Mouse (Mus musculus): Measurements from ENCODE around the gene Tmem44. TPM values are rescaled to one million over a fixed set of nuclear protein-coding genes. Genes with fewer than 3 reads are reported as not detected.

Gene Tmem44
- polyA plus RNA-seq, 1 experiment from 2014 or later: 23.5 TPM

DNA sequence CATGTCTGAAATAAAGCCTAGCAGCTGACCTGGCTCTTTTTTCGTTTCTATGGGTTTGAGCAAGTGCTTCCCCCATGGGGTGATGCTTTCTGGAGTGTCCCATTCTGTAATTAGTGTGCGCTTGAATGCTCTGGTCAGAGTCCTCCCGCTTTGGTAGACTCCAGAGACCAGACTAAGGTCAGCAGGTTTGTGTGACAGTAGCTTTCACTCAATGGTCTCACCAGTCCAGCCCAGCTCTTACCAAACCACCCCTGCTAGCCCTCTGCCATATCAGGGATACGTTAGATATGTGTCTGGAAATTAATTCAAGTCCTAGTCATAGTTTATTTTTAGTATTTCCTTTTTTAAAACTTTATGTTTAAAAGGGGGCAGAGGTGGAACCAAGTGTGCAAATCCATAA, 10.0 kb upstream of the Tmem44 start:
- 87% methylated on average over 4 of the region's 4 CpGs for WGBS

DNA sequence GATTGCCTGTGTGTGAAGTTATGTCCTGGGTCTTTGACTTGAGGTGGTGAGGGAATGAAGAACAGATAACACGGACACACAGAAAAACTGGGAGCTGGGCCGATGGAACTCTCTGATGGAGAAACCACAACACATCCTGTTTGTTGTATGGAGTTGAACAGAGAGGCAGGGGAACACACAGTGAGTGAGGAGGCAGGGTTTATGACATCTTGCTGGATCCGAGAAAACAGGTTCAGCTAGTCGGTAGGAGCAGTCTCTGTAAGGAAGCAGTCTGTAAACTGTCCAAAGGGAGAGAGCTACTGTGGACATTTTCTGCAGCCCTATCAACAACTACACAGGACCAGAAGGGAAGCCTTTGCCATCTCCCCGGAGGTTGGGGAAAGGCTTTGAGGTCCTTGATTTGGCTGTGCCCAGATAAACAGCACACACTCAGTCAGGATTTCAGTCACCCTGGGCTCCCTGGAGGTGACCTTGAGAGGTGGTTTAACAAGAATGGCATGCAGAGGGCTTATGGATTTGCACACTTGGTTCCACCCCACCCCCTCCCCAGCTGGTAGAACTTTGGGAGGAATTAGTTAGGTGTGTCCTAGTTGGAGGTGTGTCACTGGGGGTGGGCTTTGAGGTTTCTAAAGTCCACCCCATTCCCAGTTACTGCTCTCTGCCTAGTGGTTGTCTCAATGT, 8.8 kb upstream of the Tmem44 start:
- Histone ChIP-seq H3K9me3 (ENCODE audit: control insufficient read depth, low read length) (peaks cover 5% of the 10 kb centered on the region), H3K27ac (ENCODE audit: low read length) (no peak overlapping the region), H3K9ac (ENCODE audit: low read length) (no peak overlapping the region), H3K4me3 (ENCODE audit: low read length) (no peak overlapping the region), H3K36me3 (ENCODE audit: control insufficient read depth, insufficient read depth, low read length) (peaks cover 45% of the 10 kb centered on the region), H3K4me2 (ENCODE audit: low read depth, low read length) (no peak overlapping the region), H3K4me1 (replicated peaks; ENCODE audit: control insufficient read depth, insufficient read depth, low read length) (no peaks in the 10 kb centered on the region), H3K27me3 (ENCODE audit: control insufficient read depth, insufficient read depth, low read depth, low read length) (no peaks in the 10 kb centered on the region)
- 84% methylated on average over 5 of the region's 5 CpGs for WGBS
- ATAC-seq (ENCODE audit: low read depth): no peak

More for the DNA sequence above, 10.0 kb upstream of the Tmem44 start:
- Histone ChIP-seq H3K9me3 (ENCODE audit: control insufficient read depth, low read length) (no peaks in the 10 kb centered on the region), H3K4me2 (ENCODE audit: low read depth, low read length) (no peak overlapping the region), H3K27me3 (ENCODE audit: control insufficient read depth, insufficient read depth, low read depth, low read length) (no peaks in the 10 kb centered on the region), H3K4me1 (replicated peaks; ENCODE audit: control insufficient read depth, insufficient read depth, low read length) (no peaks in the 10 kb centered on the region), H3K9ac (ENCODE audit: low read length) (no peak overlapping the region), H3K27ac (ENCODE audit: low read length) (no peak overlapping the region), H3K36me3 (ENCODE audit: control insufficient read depth, insufficient read depth, low read length) (peaks cover 54% of the 10 kb centered on the region), H3K4me3 (ENCODE audit: low read length) (no peak overlapping the region)
- ATAC-seq (ENCODE audit: low read depth): no peak

DNA sequence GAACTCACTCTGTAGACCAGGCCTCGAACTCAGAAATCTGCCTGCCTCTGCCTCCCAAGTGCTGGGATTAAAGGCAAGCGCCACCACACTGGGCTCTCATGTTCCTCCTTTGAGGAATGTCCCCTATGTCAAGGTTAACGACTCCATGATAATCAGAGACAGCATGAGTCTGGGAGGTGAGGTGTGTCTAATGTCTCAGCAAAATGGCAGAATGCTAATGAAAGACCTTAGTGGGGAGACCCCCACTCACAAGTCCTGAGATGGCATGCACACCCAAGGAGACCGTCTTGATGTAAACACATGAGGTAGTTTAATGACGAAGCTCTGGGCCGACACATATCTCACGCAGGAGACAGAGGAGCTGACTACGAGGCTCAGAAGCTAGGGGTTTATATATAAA, 3.5 kb upstream of the Tmem44 start:
- Histone ChIP-seq H3K27ac (ENCODE audit: low read length) (no peak overlapping the region), H3K4me1 (replicated peaks; ENCODE audit: control insufficient read depth, insufficient read depth, low read length) (peaks cover 21% of the 10 kb centered on the region), H3K36me3 (ENCODE audit: control insufficient read depth, insufficient read depth, low read length) (peaks cover 7% of the 10 kb centered on the region; the same call in 1 of the 2 replicates), H3K27me3 (ENCODE audit: control insufficient read depth, insufficient read depth, low read depth, low read length) (no peaks in the 10 kb centered on the region), H3K9me3 (ENCODE audit: control insufficient read depth, low read length) (peaks cover 8% of the 10 kb centered on the region), H3K4me2 (ENCODE audit: low read depth, low read length) (no peak overlapping the region), H3K9ac (ENCODE audit: low read length) (no peak overlapping the region), H3K4me3 (ENCODE audit: low read length) (no peak overlapping the region)
- WGBS: 96% methylated on average over 8 of the region's 8 CpGs
- ATAC-seq (ENCODE audit: low read depth): no peak

DNA sequence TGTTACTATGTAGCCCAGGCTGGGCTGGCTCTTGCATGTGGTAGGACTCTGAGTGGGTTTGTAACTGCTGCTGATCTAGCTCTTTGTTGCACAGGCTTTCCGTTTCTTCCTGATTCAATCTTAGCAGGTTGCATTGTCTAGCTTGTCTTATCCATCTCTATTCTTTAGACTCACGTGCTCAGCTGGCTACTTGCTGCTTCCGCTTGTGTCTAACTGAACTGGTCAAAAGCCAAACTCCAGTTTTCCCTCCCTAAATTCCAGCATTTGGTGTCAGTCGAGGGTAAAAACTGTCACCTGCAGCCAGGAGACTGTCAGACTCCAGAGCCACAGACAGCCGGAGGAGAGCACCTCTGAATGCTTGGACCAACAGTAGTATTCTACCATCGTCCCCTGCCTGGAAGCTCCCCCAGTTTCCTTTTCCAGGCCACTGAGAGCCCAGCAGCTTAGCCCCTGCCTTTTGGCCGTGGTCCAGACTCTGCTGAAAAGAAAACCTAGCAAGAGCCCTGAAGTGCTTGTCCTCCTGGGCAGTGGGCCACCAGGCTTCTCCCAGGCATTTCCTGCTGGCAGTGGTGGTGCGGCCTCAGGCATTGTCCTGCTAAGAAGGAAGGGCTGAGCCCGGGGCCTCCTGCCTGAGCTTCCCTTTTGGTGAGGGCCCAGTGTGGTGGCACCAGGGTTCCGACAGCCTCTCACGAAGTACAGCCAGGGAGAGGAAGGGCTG, 2.1 kb upstream of the Tmem44 start:
- Histone ChIP-seq H3K9ac (ENCODE audit: low read length) (peak overlapping the region; percentile 56), H3K4me1 (replicated peaks; ENCODE audit: control insufficient read depth, insufficient read depth, low read length) (peaks cover 21% of the 10 kb centered on the region), H3K9me3 (ENCODE audit: control insufficient read depth, low read length) (peaks cover 8% of the 10 kb centered on the region), H3K4me3 (ENCODE audit: low read length) (no peak overlapping the region), H3K4me2 (ENCODE audit: low read depth, low read length) (peak overlapping the region; percentile 37), H3K27ac (ENCODE audit: low read length) (peak overlapping the region; percentile 97), H3K36me3 (ENCODE audit: control insufficient read depth, insufficient read depth, low read length) (0 out of 2 replicates have a peak, but pooled peaks cover 2% of the 10 kb centered on the region), H3K27me3 (ENCODE audit: control insufficient read depth, insufficient read depth, low read depth, low read length) (no peaks in the 10 kb centered on the region)
- WGBS: 9% methylated on average over 11 of the region's 11 CpGs
- ATAC-seq (ENCODE audit: low read depth): peak; percentile 88

- Histone ChIP-seq H3K27ac (ENCODE audit: low read length) (peak overlapping the region; percentile 20; the same call in 1 of the 2 replicates), H3K4me1 (replicated peaks; ENCODE audit: control insufficient read depth, insufficient read depth, low read length) (peaks cover 21% of the 10 kb centered on the region), H3K27me3 (ENCODE audit: control insufficient read depth, insufficient read depth, low read depth, low read length) (no peaks in the 10 kb centered on the region), H3K4me2 (ENCODE audit: low read depth, low read length) (peak overlapping the region; percentile 86), H3K4me3 (ENCODE audit: low read length) (peak overlapping the region; percentile 76), H3K9me3 (ENCODE audit: control insufficient read depth, low read length) (peaks cover 8% of the 10 kb centered on the region), H3K36me3 (ENCODE audit: control insufficient read depth, insufficient read depth, low read length) (peaks cover 15% of the 10 kb centered on the region; the same call in 1 of the 2 replicates), H3K9ac (ENCODE audit: low read length) (peak overlapping the region; percentile 95)
- 0% methylated on average over 50 of the region's 63 CpGs for WGBS
- peak; percentile 85 for ATAC-seq (ENCODE audit: low read depth)
These were observed 485 bp downstream of the Tmem44 start for GRCm38 (mm10) chr16:30549966-30550747.

GRCm38 (mm10) chr16:30549516-30549915, 1.1 kb downstream of the Tmem44 start:
- Histone ChIP-seq H3K4me2 (ENCODE audit: low read depth, low read length) (peak overlapping the region; percentile 86), H3K9me3 (ENCODE audit: control insufficient read depth, low read length) (peaks cover 3% of the 10 kb centered on the region; the same call in 1 of the 2 replicates), H3K36me3 (ENCODE audit: control insufficient read depth, insufficient read depth, low read length) (peaks cover 15% of the 10 kb centered on the region; the same call in 1 of the 2 replicates), H3K4me3 (ENCODE audit: low read length) (peak overlapping the region; percentile 76), H3K4me1 (replicated peaks; ENCODE audit: control insufficient read depth, insufficient read depth, low read length) (peaks cover 21% of the 10 kb centered on the region), H3K27ac (ENCODE audit: low read length) (no peak overlapping the region), H3K27me3 (ENCODE audit: control insufficient read depth, insufficient read depth, low read depth, low read length) (no peaks in the 10 kb centered on the region), H3K9ac (ENCODE audit: low read length) (peak overlapping the region; percentile 95)
- ATAC-seq (ENCODE audit: low read depth): no peak
- 74% methylated on average over 7 of the region's 7 CpGs for WGBS

GRCm38 (mm10) chr16:30548291-30548690, 2.4 kb downstream of the Tmem44 start:
- no peak overlapping the region for H3K27ac ChIP-seq (ENCODE audit: low read length)
- H3K27me3 ChIP-seq (ENCODE audit: control insufficient read depth, insufficient read depth, low read depth, low read length): no peaks in the 10 kb centered on the region
- H3K9ac ChIP-seq (ENCODE audit: low read length): peak overlapping the region; percentile 15; the same call in 1 of the 2 replicates
- no peak overlapping the region for H3K4me3 ChIP-seq (ENCODE audit: low read length)
- no peaks in the 10 kb centered on the region for H3K9me3 ChIP-seq (ENCODE audit: control insufficient read depth, low read length)
- ATAC-seq (ENCODE audit: low read depth): no peak
- peaks cover 13% of the 10 kb centered on the region; the same call in 1 of the 2 replicates for H3K36me3 ChIP-seq (ENCODE audit: control insufficient read depth, insufficient read depth, low read length)
- no peak overlapping the region for H3K4me2 ChIP-seq (ENCODE audit: low read depth, low read length)
- peaks cover 21% of the 10 kb centered on the region for H3K4me1 ChIP-seq (replicated peaks; ENCODE audit: control insufficient read depth, insufficient read depth, low read length)
- 90% methylated on average over 5 of the region's 5 CpGs for WGBS

- Histone ChIP-seq H3K9me3 (ENCODE audit: control insufficient read depth, low read length) (no peaks in the 10 kb centered on the region), H3K9ac (ENCODE audit: low read length) (no peak overlapping the region), H3K27ac (ENCODE audit: low read length) (no peak overlapping the region), H3K4me3 (ENCODE audit: low read length) (no peak overlapping the region), H3K4me2 (ENCODE audit: low read depth, low read length) (no peak overlapping the region), H3K36me3 (ENCODE audit: control insufficient read depth, insufficient read depth, low read length) (peaks cover 13% of the 10 kb centered on the region; the same call in 1 of the 2 replicates), H3K27me3 (ENCODE audit: control insufficient read depth, insufficient read depth, low read depth, low read length) (no peaks in the 10 kb centered on the region), H3K4me1 (replicated peaks; ENCODE audit: control insufficient read depth, insufficient read depth, low read length) (peaks cover 1% of the 10 kb centered on the region; the same call in 1 of the 2 replicates)
- 75% methylated on average over 4 of the region's 4 CpGs for WGBS
- ATAC-seq (ENCODE audit: low read depth): no peak
These were observed 5.9 kb downstream of the Tmem44 start for GRCm38 (mm10) chr16:30544693-30545092.

- Histone ChIP-seq H3K9me3 (ENCODE audit: control insufficient read depth, low read length) (no peaks in the 10 kb centered on the region), H3K36me3 (ENCODE audit: control insufficient read depth, insufficient read depth, low read length) (peaks cover 13% of the 10 kb centered on the region; the same call in 1 of the 2 replicates), H3K9ac (ENCODE audit: low read length) (no peak overlapping the region), H3K27me3 (ENCODE audit: control insufficient read depth, insufficient read depth, low read depth, low read length) (no peaks in the 10 kb centered on the region), H3K4me2 (ENCODE audit: low read depth, low read length) (no peak overlapping the region), H3K27ac (ENCODE audit: low read length) (no peak overlapping the region), H3K4me1 (replicated peaks; ENCODE audit: control insufficient read depth, insufficient read depth, low read length) (no peaks in the 10 kb centered on the region), H3K4me3 (ENCODE audit: low read length) (no peak overlapping the region)
- ATAC-seq (ENCODE audit: low read depth): no peak
- WGBS: 94% methylated on average over 9 of the region's 9 CpGs
These were observed 7.3 kb downstream of the Tmem44 start for GRCm38 (mm10) chr16:30543386-30543785.
